Mouse (Mus musculus) limb, embryonic 10.5 days (tissue): ENCODE measurements around the gene Syn2. TPM values are rescaled to one million over a fixed set of nuclear protein-coding genes. Genes with fewer than 3 reads are reported as not detected.

Experiments
- DNase-seq: peaks from one replicate; pipeline ENCODE4 v3.0.0-alpha.2; 2017; ENCODE audit warnings: low spot score
- H3K27ac ChIP-seq: fragments of 300-500 bp; sonication (generic); 2 replicates; pipeline ENCODE4 v1.5.1; 2016; ENCODE audit warnings: mild to moderate bottlenecking
- H3K27me3 ChIP-seq: fragments of 300-500 bp; sonication (generic); 2 replicates; pipeline ENCODE4 v1.6.1; 2016; ENCODE audit warnings: low read depth, mild to moderate bottlenecking; ENCODE audit not compliant: poor library complexity, severe bottlenecking
- H3K36me3 ChIP-seq: fragments of 300-500 bp; sonication (generic); 2 replicates; pipeline ENCODE4 v1.6.1; 2016; ENCODE audit warnings: mild to moderate bottlenecking, moderate library complexity
- H3K4me1 ChIP-seq: fragments of 300-500 bp; sonication (generic); 2 replicates; pipeline ENCODE4 v1.6.1; 2016
- H3K4me3 ChIP-seq: fragments of 300-500 bp; sonication (generic); 2 replicates; pipeline ENCODE4 v1.5.1; 2016; ENCODE audit warnings: mild to moderate bottlenecking, moderate library complexity
- H3K9me3 ChIP-seq: fragments of 300-500 bp; sonication (generic); replicated peaks from 2 replicates; pipeline ENCODE4 v1.6.1; 2016; ENCODE audit warnings: mild to moderate bottlenecking
- WGBS: fragments of 180-500 bp; shearing (Covaris S2); methylation state at CpG from one replicate; pipeline ENCODE4 v1.1.7; 2016; 5-methylcytosine and 5-hydroxymethylcytosine counted together
- polyA plus RNA-seq: library from polyadenylated mRNA; unstranded; fragments of >200 nt; fragmentation: Nextera tagmentation; extraction: Ambion mirVana; gene quantifications from 2 replicates; pipeline ENCODE4 v1.2.1, GENCODE M21; 2016

Syn2 gene
- polyA plus RNA-seq, 1 experiment from 2014 or later, result 0.30 TPM

DNA sequence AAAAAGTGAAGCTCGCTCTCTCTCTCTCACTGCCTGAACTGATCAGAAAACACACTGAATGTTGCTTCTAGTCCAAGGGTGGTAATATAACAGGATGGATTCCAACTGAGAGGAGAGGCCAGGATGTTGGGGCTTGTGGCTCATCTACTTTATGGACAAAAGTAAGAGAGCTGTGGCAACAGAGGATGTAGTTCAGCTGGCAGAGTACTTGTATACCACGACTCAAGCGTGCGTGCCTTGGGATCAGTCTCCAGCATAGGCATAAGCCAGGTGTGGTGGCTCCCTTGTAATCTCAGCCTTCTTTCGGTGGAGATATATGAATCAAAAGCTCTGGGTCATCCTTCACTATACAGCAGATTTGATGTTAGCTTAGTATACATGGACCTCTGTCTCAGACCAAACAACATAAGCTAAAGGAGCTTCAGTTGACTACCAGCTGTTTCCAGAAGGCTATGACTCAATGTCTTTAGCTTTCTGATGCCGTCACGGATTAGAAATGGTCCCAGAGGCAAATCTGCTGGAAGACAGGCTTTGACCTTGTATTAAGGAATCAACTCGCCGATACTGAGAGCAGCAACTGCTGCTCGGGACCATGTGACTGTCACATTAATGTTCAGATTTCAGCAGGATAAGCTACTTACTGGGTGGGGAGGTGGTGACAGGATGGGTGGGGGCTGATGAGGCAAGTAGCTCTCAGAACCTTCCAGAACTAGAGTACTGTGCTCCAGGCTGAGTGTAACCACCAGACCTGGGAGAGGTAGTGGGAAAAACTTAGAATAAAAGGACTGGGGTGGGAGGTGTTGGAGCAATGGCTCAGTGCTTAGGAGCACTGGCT is 134.1 kb downstream of the Syn2 start:
- peaks cover 7% of the 10 kb centered on the region; the same call in 1 of the 2 replicates for H3K4me1 ChIP-seq
- no peaks in the 10 kb centered on the region for H3K36me3 ChIP-seq
- 93% methylated on average over 10 of the region's 10 CpGs for WGBS
- DNase-seq, result no peak
- H3K9me3 ChIP-seq, result no peaks in the 10 kb centered on the region
- no peak overlapping the region for H3K4me3 ChIP-seq
- no peaks in the 10 kb centered on the region for H3K27me3 ChIP-seq
- no peak overlapping the region for H3K27ac ChIP-seq

DNA sequence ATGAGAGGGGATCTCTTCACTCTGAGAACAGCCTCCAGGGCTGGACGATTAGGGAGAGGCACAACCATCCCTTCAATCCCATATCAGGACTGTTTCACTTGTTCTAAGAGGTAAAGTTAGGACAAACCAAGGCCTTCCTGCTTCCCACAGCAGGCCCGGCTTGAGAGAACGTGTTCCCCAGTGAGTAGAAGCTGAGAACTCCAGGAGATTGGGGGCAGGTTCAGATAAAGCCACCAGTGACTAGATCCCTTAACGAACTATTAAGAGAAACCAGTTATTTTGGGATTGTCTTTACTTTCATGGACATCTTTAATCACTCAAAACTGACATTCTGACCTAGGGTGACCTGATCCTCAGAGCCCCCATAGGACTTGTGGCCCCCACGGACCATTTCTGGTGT is 134.9 kb downstream of the Syn2 start:
- Histone ChIP-seq H3K27ac (no peak overlapping the region), H3K36me3 (no peaks in the 10 kb centered on the region), H3K9me3 (no peaks in the 10 kb centered on the region), H3K4me1 (peaks cover 7% of the 10 kb centered on the region; the same call in 1 of the 2 replicates), H3K4me3 (no peak overlapping the region), H3K27me3 (no peaks in the 10 kb centered on the region)
- DNase-seq, result no peak
- WGBS, result 77% methylated on average over 5 of the region's 5 CpGs

DNA sequence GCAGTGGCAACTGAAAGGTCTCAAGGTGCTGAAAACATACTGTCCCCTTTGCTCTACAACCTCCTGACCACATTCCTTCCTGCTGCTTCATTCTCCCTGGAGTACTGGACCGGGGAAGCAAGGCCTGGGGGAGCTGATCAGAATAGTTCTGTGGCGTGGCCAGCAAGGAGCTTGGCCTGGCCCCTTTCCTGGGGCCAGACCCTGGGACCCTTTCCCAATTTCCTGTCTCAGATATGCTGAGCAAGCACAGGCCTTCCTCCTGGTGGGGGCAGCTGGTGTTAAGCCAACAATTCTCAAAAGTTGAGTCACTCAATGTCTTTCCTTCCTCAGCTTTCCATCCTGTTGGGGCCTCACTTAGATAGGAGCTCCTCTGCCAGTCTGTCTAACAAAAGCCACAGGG is 135.4 kb downstream of the Syn2 start:
- 65% methylated on average over 2 of the region's 2 CpGs for WGBS

DNA sequence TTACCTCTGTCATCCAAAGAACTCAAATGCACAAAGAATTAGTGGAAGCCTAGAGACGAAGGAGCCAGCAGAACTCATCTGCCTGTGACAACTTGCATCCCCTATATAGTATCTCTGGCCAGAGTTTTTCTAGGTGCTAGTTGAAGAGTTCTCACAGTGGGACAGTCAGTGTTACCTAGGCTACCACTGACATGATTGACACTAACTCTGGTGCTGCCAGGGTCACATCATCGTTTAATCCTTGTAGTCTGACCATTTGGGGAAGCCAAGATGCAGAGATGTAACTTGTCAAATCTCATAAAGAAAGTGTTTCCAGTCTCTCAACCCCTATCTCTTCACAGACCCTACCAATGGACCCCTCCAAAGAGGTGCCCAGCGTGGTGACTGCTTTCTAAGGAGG is 136.6 kb downstream of the Syn2 start:
- H3K9me3 ChIP-seq, result no peaks in the 10 kb centered on the region
- peaks cover 7% of the 10 kb centered on the region; the same call in 1 of the 2 replicates for H3K4me1 ChIP-seq
- no peaks in the 10 kb centered on the region for H3K27me3 ChIP-seq
- DNase-seq, result no peak
- no peak overlapping the region for H3K27ac ChIP-seq
- no peak overlapping the region for H3K4me3 ChIP-seq
- 79% methylated on average over 3 of the region's 3 CpGs for WGBS
- H3K36me3 ChIP-seq, result no peaks in the 10 kb centered on the region

More for the DNA sequence above, 135.4 kb downstream of the Syn2 start:
- Histone ChIP-seq H3K9me3 (no peaks in the 10 kb centered on the region), H3K4me1 (peaks cover 7% of the 10 kb centered on the region; the same call in 1 of the 2 replicates), H3K36me3 (no peaks in the 10 kb centered on the region), H3K4me3 (no peak overlapping the region), H3K27me3 (no peaks in the 10 kb centered on the region), H3K27ac (no peak overlapping the region)
- no peak for DNase-seq

DNA sequence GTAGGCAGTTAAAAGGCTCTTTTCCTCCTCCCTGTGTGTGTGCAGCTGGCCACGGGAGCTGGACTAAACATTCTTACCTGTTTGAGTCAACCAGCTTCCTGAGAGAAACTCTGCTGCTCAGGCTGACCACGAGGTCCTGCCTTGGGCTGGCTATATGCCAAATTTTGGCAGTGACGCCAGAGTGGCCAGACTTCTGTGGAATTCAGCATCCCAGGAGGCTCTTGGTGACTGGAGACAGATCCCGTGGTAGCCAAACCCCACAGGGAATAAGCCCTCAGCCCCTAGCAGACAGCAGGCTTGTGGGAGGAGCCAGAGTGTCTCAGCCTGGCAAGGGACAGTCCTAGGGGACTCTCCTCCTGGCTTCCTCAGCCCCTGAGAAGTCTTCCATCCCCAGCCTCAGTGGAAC is 137.2 kb downstream of the Syn2 start:
- H3K4me3 ChIP-seq, result no peak overlapping the region
- H3K9me3 ChIP-seq, result no peaks in the 10 kb centered on the region
- no peak overlapping the region for H3K27ac ChIP-seq
- DNase-seq, result no peak
- WGBS, result 52% methylated on average over 4 of the region's 4 CpGs
- H3K36me3 ChIP-seq, result no peaks in the 10 kb centered on the region
- H3K27me3 ChIP-seq, result no peaks in the 10 kb centered on the region
- H3K4me1 ChIP-seq, result peaks cover 7% of the 10 kb centered on the region; the same call in 1 of the 2 replicates

DNA sequence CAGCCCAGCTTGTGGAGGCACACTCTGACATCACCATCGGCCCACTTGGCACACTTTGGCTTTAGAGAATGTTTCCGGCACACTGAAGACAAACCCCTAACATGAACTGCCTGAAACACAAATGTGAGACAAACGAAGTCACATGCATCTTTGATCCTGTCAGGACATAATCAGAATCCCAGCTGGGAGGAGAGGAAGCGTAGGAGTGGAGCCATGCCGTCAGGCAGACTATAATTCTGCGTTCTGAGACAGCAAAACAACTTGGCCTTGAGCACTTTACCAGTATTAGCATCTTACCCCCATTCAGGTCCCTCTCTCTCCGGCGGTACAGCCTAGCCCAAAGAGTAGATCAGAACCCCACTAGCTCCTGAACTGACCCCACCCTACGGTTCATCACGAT is 138.6 kb downstream of the Syn2 start:
- Histone ChIP-seq H3K9me3 (no peaks in the 10 kb centered on the region), H3K27me3 (no peaks in the 10 kb centered on the region), H3K4me1 (peaks cover 7% of the 10 kb centered on the region; the same call in 1 of the 2 replicates), H3K4me3 (no peak overlapping the region), H3K27ac (no peak overlapping the region), H3K36me3 (no peaks in the 10 kb centered on the region)
- WGBS, result 84% methylated on average over 10 of the region's 10 CpGs
- DNase-seq, result no peak

DNA sequence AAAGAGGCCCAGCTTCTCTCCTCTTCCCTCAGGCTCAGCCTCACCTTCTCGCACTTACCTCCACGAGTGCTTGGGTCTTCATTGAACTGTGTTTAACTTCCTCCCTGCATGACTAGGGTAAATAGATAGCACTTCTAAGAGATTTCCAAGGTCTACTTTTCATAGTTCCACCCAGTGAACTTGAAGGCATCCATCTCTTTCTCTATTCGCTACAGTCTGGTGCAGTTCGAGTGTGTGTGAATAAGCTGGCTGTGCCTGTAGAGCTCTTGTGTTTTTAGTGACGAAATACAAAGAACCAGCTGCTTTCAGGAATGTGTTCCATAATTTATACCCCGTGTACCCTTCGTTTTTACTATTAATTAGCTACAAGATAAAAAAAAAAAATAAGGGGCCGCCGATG is 140.0 kb downstream of the Syn2 start:
- H3K4me3 ChIP-seq, result no peak overlapping the region
- no peaks in the 10 kb centered on the region for H3K36me3 ChIP-seq
- DNase-seq, result no peak
- H3K4me1 ChIP-seq, result peaks cover 7% of the 10 kb centered on the region; the same call in 1 of the 2 replicates
- WGBS, result 90% methylated on average over 9 of the region's 9 CpGs
- H3K27ac ChIP-seq, result no peak overlapping the region
- H3K27me3 ChIP-seq, result no peaks in the 10 kb centered on the region
- no peaks in the 10 kb centered on the region for H3K9me3 ChIP-seq

DNA sequence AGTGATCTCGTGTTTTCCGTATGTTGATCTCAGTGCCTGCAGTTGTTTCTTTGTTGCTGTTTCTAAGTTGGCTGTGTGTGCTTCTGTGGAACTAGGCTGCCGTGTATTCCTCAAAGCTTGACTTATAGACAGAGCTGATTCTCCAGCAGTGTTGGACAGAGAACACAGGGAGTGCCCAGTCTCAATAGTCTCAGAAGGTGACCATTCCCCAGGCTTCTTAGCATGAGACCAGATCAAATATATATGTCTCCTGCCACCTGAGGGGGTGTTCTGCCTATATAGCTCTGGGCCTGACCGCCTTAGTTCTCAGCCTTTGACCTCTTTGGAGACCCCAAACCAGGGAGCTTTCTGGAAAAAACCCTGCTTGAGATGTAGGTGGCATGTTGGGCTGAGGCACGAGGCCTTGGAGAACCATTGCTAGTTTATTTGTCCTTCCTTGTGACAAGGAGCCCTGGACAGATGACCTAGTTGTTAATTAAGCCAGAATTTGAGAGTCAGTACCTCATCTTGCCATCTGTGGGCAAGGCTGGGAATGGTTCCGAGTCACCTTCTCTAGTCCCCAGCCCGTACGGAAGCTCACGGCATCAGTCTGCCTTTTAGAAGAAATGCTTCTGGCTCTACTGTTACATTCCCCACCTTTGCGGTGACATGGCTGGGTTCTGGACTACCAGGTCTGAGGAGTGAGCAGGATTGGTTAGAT is 140.6 kb downstream of the Syn2 start:
- Histone ChIP-seq H3K27ac (no peak overlapping the region), H3K27me3 (no peaks in the 10 kb centered on the region), H3K36me3 (no peaks in the 10 kb centered on the region), H3K4me1 (peaks cover 7% of the 10 kb centered on the region; the same call in 1 of the 2 replicates), H3K4me3 (no peak overlapping the region), H3K9me3 (no peaks in the 10 kb centered on the region)
- no peak for DNase-seq
- 91% methylated on average over 10 of the region's 10 CpGs for WGBS

DNA sequence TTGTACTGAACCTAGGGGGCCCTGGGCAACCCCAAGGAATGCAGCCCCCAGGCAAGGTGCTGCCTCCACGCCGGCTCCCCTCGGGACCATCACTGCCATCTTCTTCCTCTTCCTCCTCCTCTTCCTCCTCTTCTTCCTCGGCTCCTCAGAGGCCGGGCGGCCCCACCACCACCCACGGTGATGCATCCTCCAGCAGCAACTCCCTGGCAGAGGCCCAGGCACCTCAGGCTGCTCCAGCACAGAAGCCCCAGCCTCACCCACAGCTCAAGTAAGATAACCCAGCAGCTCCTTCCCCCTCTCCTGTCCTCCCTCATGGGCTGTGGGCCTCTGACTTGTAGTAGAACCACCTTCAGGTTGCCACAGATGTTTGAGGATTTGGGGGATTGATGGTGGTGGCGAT is 143.4 kb downstream of the Syn2 start:
- Histone ChIP-seq H3K9me3 (no peaks in the 10 kb centered on the region), H3K36me3 (no peaks in the 10 kb centered on the region), H3K4me1 (no peaks in the 10 kb centered on the region), H3K27ac (no peak overlapping the region), H3K27me3 (no peaks in the 10 kb centered on the region), H3K4me3 (no peak overlapping the region)
- 85% methylated on average over 8 of the region's 8 CpGs for WGBS
- DNase-seq, result peak; percentile 25

DNA sequence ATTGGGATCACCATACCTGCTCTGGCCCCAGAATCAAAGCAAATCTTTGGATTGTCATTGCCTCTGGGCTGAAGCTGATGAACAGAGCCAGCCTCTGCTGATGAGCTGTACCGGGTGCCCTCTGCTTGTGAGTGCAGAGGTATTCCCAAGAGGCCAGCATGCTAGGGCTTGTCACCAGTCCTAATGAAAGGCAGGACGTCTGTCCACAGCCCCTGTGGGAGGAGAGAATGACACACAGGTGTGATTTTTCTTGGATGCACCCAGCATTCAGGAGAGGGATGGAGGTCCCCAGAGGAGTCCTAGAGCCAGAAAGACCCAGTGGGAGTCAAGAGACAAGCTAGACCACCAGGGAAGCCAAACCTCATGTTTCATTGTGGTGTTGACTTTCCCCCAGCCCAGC is 144.9 kb downstream of the Syn2 start:
- Histone ChIP-seq H3K27ac (no peak overlapping the region), H3K4me3 (no peak overlapping the region), H3K4me1 (no peaks in the 10 kb centered on the region), H3K9me3 (no peaks in the 10 kb centered on the region), H3K36me3 (no peaks in the 10 kb centered on the region), H3K27me3 (no peaks in the 10 kb centered on the region)
- 49% methylated on average over 2 of the region's 2 CpGs for WGBS
- peak; percentile 21 for DNase-seq

DNA sequence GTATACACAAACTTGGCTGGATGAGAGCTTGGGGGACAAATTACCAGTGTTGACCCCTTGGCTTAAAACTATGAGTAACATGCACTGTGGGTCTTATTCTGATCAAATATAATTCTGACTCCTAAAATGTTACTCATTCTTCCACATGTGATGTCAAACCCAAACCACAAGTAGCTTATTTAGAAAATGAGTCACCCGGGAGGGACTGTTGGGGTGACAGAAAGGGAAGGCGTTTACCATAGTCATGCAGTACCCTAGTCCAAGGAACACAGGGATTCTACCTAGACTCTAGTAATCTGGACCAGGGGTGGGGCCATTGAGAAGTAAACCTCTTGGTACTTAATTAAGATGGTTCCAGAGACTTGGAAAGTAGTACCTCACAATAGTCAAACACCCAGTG is 149.5 kb downstream of the Syn2 start:
- no peak for DNase-seq
- H3K36me3 ChIP-seq, result no peaks in the 10 kb centered on the region
- no peaks in the 10 kb centered on the region for H3K4me1 ChIP-seq
- WGBS, result 92% methylated on average over 2 of the region's 2 CpGs
- no peaks in the 10 kb centered on the region for H3K27me3 ChIP-seq
- H3K27ac ChIP-seq, result no peak overlapping the region
- no peak overlapping the region for H3K4me3 ChIP-seq
- H3K9me3 ChIP-seq, result no peaks in the 10 kb centered on the region

DNA sequence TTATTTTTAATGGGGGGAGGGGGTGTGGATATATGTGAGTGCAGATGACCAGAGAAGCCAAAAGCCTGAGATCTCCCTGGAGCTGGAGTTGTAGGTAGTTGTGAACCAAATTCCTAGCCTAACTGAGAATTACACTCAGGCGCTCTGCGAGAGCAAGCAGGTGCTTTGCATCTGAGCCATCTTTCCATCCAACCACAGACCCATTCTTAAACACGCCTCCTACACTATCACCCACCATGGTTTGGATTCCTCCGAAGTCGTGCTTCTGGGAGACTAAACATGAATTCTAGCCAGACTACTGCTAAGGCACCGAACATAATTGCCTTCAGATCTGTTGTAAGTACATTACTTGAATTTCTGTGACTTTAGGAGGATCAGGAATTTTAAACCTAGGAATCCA is 151.7 kb downstream of the Syn2 start:
- 90% methylated on average over 6 of the region's 6 CpGs for WGBS
- Histone ChIP-seq H3K36me3 (no peaks in the 10 kb centered on the region), H3K9me3 (no peaks in the 10 kb centered on the region), H3K4me3 (no peak overlapping the region), H3K27ac (no peak overlapping the region), H3K27me3 (no peaks in the 10 kb centered on the region), H3K4me1 (no peaks in the 10 kb centered on the region)
- no peak for DNase-seq

DNA sequence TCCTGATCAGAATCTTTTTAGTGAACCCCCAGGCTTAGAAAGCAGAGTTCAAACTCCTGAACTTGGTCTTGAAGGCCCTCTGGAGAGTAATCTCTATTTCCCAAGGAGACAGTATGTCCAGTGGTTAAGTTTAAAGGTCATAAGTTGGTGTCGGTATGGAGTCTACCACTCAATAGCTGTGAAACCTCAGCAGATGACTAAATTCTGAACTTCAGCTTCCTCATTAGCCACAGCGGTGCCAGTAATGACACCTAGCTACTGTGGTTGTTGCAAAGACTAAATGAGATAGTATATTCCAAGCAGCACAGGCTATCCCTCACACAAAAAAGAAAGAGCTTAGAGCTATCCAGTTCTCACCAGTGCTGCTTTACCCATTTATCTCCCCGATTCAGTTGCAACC is 153.5 kb downstream of the Syn2 start:
- Histone ChIP-seq H3K9me3 (no peaks in the 10 kb centered on the region), H3K4me1 (no peaks in the 10 kb centered on the region), H3K36me3 (no peaks in the 10 kb centered on the region), H3K27me3 (no peaks in the 10 kb centered on the region), H3K27ac (no peak overlapping the region), H3K4me3 (no peak overlapping the region)
- WGBS, result 90% methylated on average over 3 of the region's 3 CpGs
- DNase-seq, result no peak
